Mouse (Mus musculus) cerebellum, adult 2 months (tissue): Measurements from ENCODE around the gene Ppp1r35.

Source experiments
- CTCF ChIP-seq: fragments of 200-500 bp; IDR thresholded peaks from 2 replicates; pipeline ENCODE4 v1.5.1; 2011; ENCODE audit warnings: low read depth, mild to moderate bottlenecking, control low read depth, low read length, moderate library complexity, borderline replicate concordance; ENCODE audit not compliant: insufficient read depth
- POLR2A ChIP-seq: fragments of 200-500 bp; IDR thresholded peaks from 2 replicates; pipeline ENCODE4 v1.6.1; 2011; ENCODE audit warnings: low read length, control low read depth, borderline replicate concordance; ENCODE audit not compliant: insufficient read depth

DNA sequence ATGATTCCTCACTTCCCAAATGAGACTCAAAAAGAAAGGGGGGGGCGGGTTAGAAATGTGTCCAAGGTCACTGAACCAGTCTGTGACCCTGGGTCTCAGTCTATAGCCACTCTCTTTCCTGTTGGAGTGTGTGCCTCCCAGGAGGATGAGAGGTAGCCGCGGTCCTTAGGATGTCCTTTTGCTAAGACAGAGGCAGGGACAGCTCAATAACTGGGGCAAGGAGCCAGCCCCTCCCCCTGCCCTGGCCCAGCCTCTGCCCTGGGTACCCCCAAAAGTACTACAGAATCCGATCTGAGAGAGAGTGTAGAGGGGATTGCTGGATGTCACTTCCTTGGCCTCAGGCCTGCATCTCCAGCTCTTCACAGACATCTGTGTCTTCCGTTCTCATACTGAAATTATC is 23.2 kb upstream of the Ppp1r35 start:
- TF ChIP-seq POLR2A (no peak), CTCF (no peak)
